8 mouse cellular contexts compared by ENCODE assay signal in the genomic region with DNA sequence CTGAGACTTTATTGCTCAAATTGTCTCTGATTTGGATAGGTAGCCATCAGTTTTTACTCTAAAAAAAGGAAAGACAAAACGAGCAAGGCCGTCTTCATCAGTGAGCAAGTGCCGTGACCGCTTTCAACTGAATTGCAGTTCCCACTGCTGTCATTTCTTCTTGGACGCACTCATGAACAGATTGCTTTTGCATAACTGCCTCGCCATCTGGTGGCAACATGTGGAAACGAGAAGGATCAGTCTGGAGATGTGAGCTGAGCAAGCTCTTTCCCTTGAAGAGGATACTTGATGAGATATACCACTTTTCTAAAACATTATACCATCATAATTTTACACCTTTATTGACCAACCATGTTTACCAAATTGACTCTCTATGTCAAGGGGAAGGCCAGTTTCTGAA.
DNase-seq lines count a peak whose midpoint lies in the region; ATAC-seq lines count a peak whose summit lies in the region.

No protein-coding gene starts in this region.

- H3K27ac ChIP-seq in heart, embryonic 11.5 days (ENCODE audit: low read depth, low read length): no peak overlapping the region
- H3K27ac ChIP-seq in liver, embryonic 12.5 days: no peak overlapping the region
- H3K27ac ChIP-seq in neural tube, embryonic 11.5 days (ENCODE audit: low read depth, low read length): no peak overlapping the region
- no peak overlapping the region for H3K27ac ChIP-seq in stomach, embryonic 16.5 days (ENCODE audit: low read length)

- H3K4me3 ChIP-seq in heart, embryonic 11.5 days (ENCODE audit: low read depth, low read length): no peak overlapping the region
- H3K4me3 ChIP-seq in liver, embryonic 12.5 days: no peak overlapping the region
- no peak overlapping the region for H3K4me3 ChIP-seq in neural tube, embryonic 11.5 days (ENCODE audit: low read depth, low read length)
- H3K4me3 ChIP-seq in stomach, embryonic 16.5 days (replicated peaks; ENCODE audit: low read length): no peak overlapping the region

- no peaks in the 10 kb centered on the region for H3K9me3 ChIP-seq in heart, embryonic 11.5 days (replicated peaks; ENCODE audit: control insufficient read depth, low read length)
- no peaks in the 10 kb centered on the region for H3K9me3 ChIP-seq in liver, embryonic 12.5 days (replicated peaks)
- H3K9me3 ChIP-seq in neural tube, embryonic 11.5 days (ENCODE audit: control insufficient read depth, low read length): no peaks in the 10 kb centered on the region
- no peaks in the 10 kb centered on the region for H3K9me3 ChIP-seq in stomach, embryonic 16.5 days (replicated peaks; ENCODE audit: control insufficient read depth, low read length)

- no peaks in the 10 kb centered on the region for H3K36me3 ChIP-seq in heart, embryonic 11.5 days (ENCODE audit: control insufficient read depth, insufficient read depth, low read length)
- H3K36me3 ChIP-seq in liver, embryonic 12.5 days: no peaks in the 10 kb centered on the region
- H3K36me3 ChIP-seq in neural tube, embryonic 11.5 days (ENCODE audit: control insufficient read depth, insufficient read depth, low read length): no peaks in the 10 kb centered on the region
- H3K36me3 ChIP-seq in stomach, embryonic 16.5 days (ENCODE audit: control insufficient read depth, insufficient read depth, low read length): no peaks in the 10 kb centered on the region

- 0 out of 2 replicates have a peak, but pooled peaks have one; percentile 18 for ATAC-seq in heart, embryonic 11.5 days (replicated peaks; ENCODE audit: insufficient number of reproducible peaks, low FRiP score, low TSS enrichment)
- no peak for ATAC-seq in liver, embryonic 12.5 days
- ATAC-seq in neural tube, embryonic 11.5 days (ENCODE audit: insufficient read depth, low FRiP score, low TSS enrichment): peak; percentile 86; the same call in 1 of the 2 replicates
- ATAC-seq in stomach, embryonic 16.5 days (ENCODE audit: insufficient read depth, low FRiP score): peak; percentile 72

- H3K27me3 ChIP-seq in heart, embryonic 11.5 days (ENCODE audit: control insufficient read depth, insufficient read depth, low read length): no peaks in the 10 kb centered on the region
- no peaks in the 10 kb centered on the region for H3K27me3 ChIP-seq in liver, embryonic 12.5 days (replicated peaks)
- no peaks in the 10 kb centered on the region for H3K27me3 ChIP-seq in neural tube, embryonic 11.5 days (ENCODE audit: control insufficient read depth, insufficient read depth, low read length)
- no peaks in the 10 kb centered on the region for H3K27me3 ChIP-seq in stomach, embryonic 16.5 days (ENCODE audit: control insufficient read depth, insufficient read depth, low read length)

- H3K4me1 ChIP-seq in heart, embryonic 11.5 days (ENCODE audit: control insufficient read depth, insufficient read depth, low read length): no peaks in the 10 kb centered on the region
- H3K4me1 ChIP-seq in liver, embryonic 12.5 days: no peaks in the 10 kb centered on the region
- H3K4me1 ChIP-seq in neural tube, embryonic 11.5 days (ENCODE audit: control insufficient read depth, insufficient read depth, low read length): no peaks in the 10 kb centered on the region
- no peaks in the 10 kb centered on the region for H3K4me1 ChIP-seq in stomach, embryonic 16.5 days (ENCODE audit: control insufficient read depth, insufficient read depth, low read length)

- DNase-seq in A20 (ENCODE audit: low read depth, low spot score): peak; percentile 88
- peak; percentile 77 for DNase-seq in adrenal gland, postnatal 10 days
- DNase-seq in embryo, embryonic 9.5 days (ENCODE audit: extremely low spot score): peak; percentile 76
- DNase-seq in kidney, postnatal 14 days: peak; percentile 79
- DNase-seq in neural tube, embryonic 11.5 days (ENCODE audit: low spot score): peak; percentile 72

- H3K4me2 ChIP-seq in heart, embryonic 11.5 days: no peak overlapping the region
- 0 out of 2 replicates have a peak overlapping the region, but pooled peaks have one; percentile 14 for H3K4me2 ChIP-seq in liver, embryonic 12.5 days
- no peak overlapping the region for H3K4me2 ChIP-seq in neural tube, embryonic 11.5 days (ENCODE audit: low read depth)
- H3K4me2 ChIP-seq in stomach, embryonic 16.5 days (ENCODE audit: low read depth, low read length): peak overlapping the region; percentile 24; the same call in 1 of the 2 replicates

- no peak overlapping the region for H3K9ac ChIP-seq in heart, embryonic 11.5 days (ENCODE audit: low read depth, low read length)
- H3K9ac ChIP-seq in liver, embryonic 12.5 days: no peak overlapping the region
- H3K9ac ChIP-seq in neural tube, embryonic 11.5 days (ENCODE audit: low read length): no peak overlapping the region
- no peak overlapping the region for H3K9ac ChIP-seq in stomach, embryonic 16.5 days (ENCODE audit: low read length)

- WGBS in heart, embryonic 11.5 days (ENCODE audit: insufficient replicate concordance): 7% methylated on average over 7 of the region's 7 CpGs
- whole genome bisulfite sequencing in liver, embryonic 12.5 days (ENCODE audit: insufficient replicate concordance): 8% methylated on average over 7 of the region's 7 CpGs
- WGBS in neural tube, embryonic 11.5 days: 13% methylated on average over 7 of the region's 7 CpGs
- 4% methylated on average over 7 of the region's 7 CpGs for WGBS in stomach, embryonic 16.5 days

Comparison
In these comparisons a context has a peak if more than half of its experiments do, and no peak if none do; other contexts are left out.
1. H3K4me2 ChIP-seq: peak in liver, embryonic 12.5 days (single experiment) and stomach, embryonic 16.5 days (single experiment); none in heart, embryonic 11.5 days (single experiment) and neural tube, embryonic 11.5 days (single experiment).
2. Peak in every context shown above with its lines, with median percentiles within 50 percentile points of each other: DNase-seq.